Mouse (Mus musculus) left cerebral cortex, adult 2 months (tissue): ENCODE measurements at regions not wholly inside any gene's neighbourhood (a gene's known extent, or its start where the extent isn't known, plus 50 kb on each side); places are given as distances from the start of the nearest gene placed in this dataset.
A peak's percentile ranks its signal among the peaks of the same experiment; 100 is the strongest.

Experiments used
- DNase-seq, 2 experiments: peaks; one replicate each; pipeline ENCODE4 v3.0.0; 2021 to 2022; ENCODE audit warnings: low spot score in 2 of 2, mixed read lengths in 1 of 2; ENCODE audit errors: extremely low spot score in 1 of 2
- H3K27ac ChIP-seq: fragments of 200-600 bp; 2 replicates; pipeline ENCODE4 v1.8.1; 2022
- H3K4me3 ChIP-seq: fragments of 200-600 bp; 2 replicates; pipeline ENCODE4 v1.8.1; 2022
- CTCF ChIP-seq: fragments of 200-600 bp; IDR thresholded peaks from 2 replicates; pipeline ENCODE4 v1.8.1; 2022; ENCODE audit warnings: antibody characterized with exemption, mild to moderate bottlenecking, moderate library complexity
- intact Hi-C: fragments of 180-260 bp; cut with DNase I; formaldehyde crosslinking; loops from one replicate; pipeline ENCODE4 v1.15.1; 2025

- intact Hi-C loops: no loop called here
- DNase-seq: no peak
- no peak overlapping the region for H3K27ac ChIP-seq
- TF ChIP-seq CTCF: no peak
- no peak overlapping the region for H3K4me3 ChIP-seq
These were observed 407.8 kb downstream of the Tmem132b start for GRCm38 (mm10) chr5:125939416-125939815.

GRCm38 (mm10) chr5:125946729-125947128 lies 415.2 kb downstream of the Tmem132b start:
- no peak for DNase-seq
- H3K27ac ChIP-seq: no peak overlapping the region
- intact Hi-C loops: no loop called here
- no peak for TF ChIP-seq CTCF
- no peak overlapping the region for H3K4me3 ChIP-seq

- H3K4me3 ChIP-seq: no peak overlapping the region
- no peak for DNase-seq
- intact Hi-C loops: no loop called here
- TF ChIP-seq CTCF: no peak
- no peak overlapping the region for H3K27ac ChIP-seq
These were observed 420.1 kb downstream of the Tmem132b start for GRCm38 (mm10) chr5:125951641-125952040.

GRCm38 (mm10) chr5:125964039-125964438 lies 432.5 kb downstream of the Tmem132b start:
- H3K4me3 ChIP-seq: no peak overlapping the region
- intact Hi-C loops: no loop called here
- peak; percentile 56 for TF ChIP-seq CTCF
- no peak for DNase-seq
- no peak overlapping the region for H3K27ac ChIP-seq

GRCm38 (mm10) chr5:125968151-125968550 lies 436.6 kb downstream of the Tmem132b start:
- DNase-seq: no peak
- TF ChIP-seq CTCF: no peak
- intact Hi-C loops: no loop called here
- no peak overlapping the region for H3K27ac ChIP-seq
- no peak overlapping the region for H3K4me3 ChIP-seq

- Histone ChIP-seq H3K27ac (no peak overlapping the region), H3K4me3 (no peak overlapping the region)
- no peak for DNase-seq
- no peak; the same call in none of the 2 replicates for TF ChIP-seq CTCF
- intact Hi-C loops: no loop called here
These were observed 442.5 kb downstream of the Tmem132b start for GRCm38 (mm10) chr5:125974035-125974434.

- Histone ChIP-seq H3K4me3 (no peak overlapping the region), H3K27ac (no peak overlapping the region)
- no peak for TF ChIP-seq CTCF
- intact Hi-C loops: no loop called here
- DNase-seq: no peak
These were observed 448.2 kb downstream of the Tmem132b start for GRCm38 (mm10) chr5:125979801-125980200.

GRCm38 (mm10) chr5:125985356-125985755 lies 453.8 kb downstream of the Tmem132b start:
- intact Hi-C loops: no loop called here
- no peak overlapping the region for H3K27ac ChIP-seq
- TF ChIP-seq CTCF: no peak
- no peak overlapping the region for H3K4me3 ChIP-seq
- no peak for DNase-seq

GRCm38 (mm10) chr5:125997173-125997572 lies 465.6 kb downstream of the Tmem132b start:
- DNase-seq: no peak
- Histone ChIP-seq H3K4me3 (no peak overlapping the region), H3K27ac (no peak overlapping the region)
- intact Hi-C loops: no loop called here
- TF ChIP-seq CTCF: no peak

GRCm38 (mm10) chr5:126007871-126008270 lies 476.3 kb downstream of the Tmem132b start:
- no peak for TF ChIP-seq CTCF
- no peak overlapping the region for H3K4me3 ChIP-seq
- intact Hi-C loops: no loop called here
- no peak overlapping the region for H3K27ac ChIP-seq
- no peak for DNase-seq

- no peak for TF ChIP-seq CTCF
- H3K4me3 ChIP-seq: no peak overlapping the region
- no peak for DNase-seq
- H3K27ac ChIP-seq: no peak overlapping the region
- intact Hi-C loops: no loop called here
These were observed 476.7 kb downstream of the Tmem132b start for GRCm38 (mm10) chr5:126008321-126008720.

- Histone ChIP-seq H3K27ac (no peak overlapping the region), H3K4me3 (no peak overlapping the region)
- intact Hi-C loops: no loop called here
- peak in 1 of 2 experiments; percentile 11 for DNase-seq
- TF ChIP-seq CTCF: no peak
These were observed 488.2 kb downstream of the Tmem132b start for GRCm38 (mm10) chr5:126019781-126020180.

GRCm38 (mm10) chr5:126023906-126024305 lies 492.3 kb downstream of the Tmem132b start:
- intact Hi-C loops: no loop called here
- TF ChIP-seq CTCF: no peak
- Histone ChIP-seq H3K27ac (no peak overlapping the region), H3K4me3 (no peak overlapping the region)
- no peak for DNase-seq

GRCm38 (mm10) chr5:126034846-126035245 lies 503.3 kb downstream of the Tmem132b start:
- Histone ChIP-seq H3K27ac (no peak overlapping the region), H3K4me3 (no peak overlapping the region)
- intact Hi-C loops: no loop called here
- TF ChIP-seq CTCF: no peak
- DNase-seq: no peak
